Comparison of ENCODE assay signal across 11 mouse cellular contexts in the genomic region with DNA sequence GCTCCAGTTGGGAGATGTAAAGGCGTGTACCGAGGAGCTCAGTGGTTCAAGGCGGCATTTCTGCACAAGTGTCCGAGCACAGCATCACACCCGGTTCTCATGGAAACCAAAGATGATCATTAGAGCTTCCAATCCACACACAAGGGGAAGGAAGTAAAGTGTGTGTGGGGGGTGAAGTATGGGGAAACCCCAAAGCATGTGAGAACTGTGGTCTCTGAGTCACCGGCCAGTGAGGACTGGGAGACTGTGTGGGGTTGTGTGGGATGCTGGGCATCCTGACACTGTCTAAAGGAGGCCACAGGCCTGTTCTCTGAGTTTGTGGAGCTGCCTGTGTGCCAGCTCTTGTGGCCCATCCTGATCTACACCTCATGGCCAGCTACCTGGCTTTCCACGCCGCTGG. TPM values are rescaled to one million over a fixed set of nuclear protein-coding genes. Genes with fewer than 3 reads are reported as not detected.
A peak's percentile ranks its signal among the peaks of the same experiment; 100 is the strongest.
DNase-seq lines count a peak whose midpoint lies in the region; ATAC-seq and TF ChIP-seq lines count a peak whose summit lies in the region.
"Had no signal": no experiment of that assay in that cellular context is flagged by ENCODE, and none has a peak within 500 bp of the region (broad histone marks: within the 10 kb centered on the region; RNA-seq: fewer than 3 reads in every experiment).

No protein-coding gene starts in this region.

- H3K36me3 ChIP-seq in heart, embryonic 12.5 days, result no peaks in the 10 kb centered on the region
- H3K36me3 ChIP-seq in forebrain, embryonic 14.5 days (ENCODE audit: control insufficient read depth, insufficient read depth, low read length), result peaks cover 16% of the 10 kb centered on the region
- H3K36me3 ChIP-seq: limb, embryonic 10.5 days had no signal

- no peaks in the 10 kb centered on the region for H3K9me3 ChIP-seq in heart, embryonic 12.5 days (replicated peaks)
- no peaks in the 10 kb centered on the region for H3K9me3 ChIP-seq in forebrain, embryonic 14.5 days (replicated peaks; ENCODE audit: control insufficient read depth, low read length)
- H3K9me3 ChIP-seq: limb, embryonic 10.5 days had no signal

- ATAC-seq in heart, embryonic 12.5 days (ENCODE audit: insufficient number of reproducible peaks, low FRiP score), result no peak
- peak; percentile 93 for ATAC-seq in megakaryocyte, adult 5-6 weeks (ENCODE audit: poor library complexity, severe bottlenecking)
- ATAC-seq in forebrain, embryonic 14.5 days, result no peak

- WGBS in heart, embryonic 12.5 days, result 91% methylated on average over 8 of the region's 8 CpGs
- 91% methylated on average over 8 of the region's 8 CpGs for WGBS in forebrain, embryonic 14.5 days

- H3K9ac ChIP-seq in heart, embryonic 12.5 days, result no peak overlapping the region
- H3K9ac ChIP-seq in forebrain, embryonic 14.5 days (ENCODE audit: low read length), result no peak overlapping the region

- TF ChIP-seq POLR2A in bone marrow macrophage, adult 2 months (IDR thresholded peaks at IDR 0.05; ENCODE audit: borderline replicate concordance, low read depth, low read length), result no peak

- H3K4me2 ChIP-seq in heart, embryonic 12.5 days, result no peak overlapping the region
- no peak overlapping the region for H3K4me2 ChIP-seq in forebrain, embryonic 14.5 days (ENCODE audit: low read length)

- peak overlapping the region; percentile 90; the same call in 1 of the 2 replicates for H3K27ac ChIP-seq in heart, embryonic 12.5 days (ENCODE audit: poor library complexity, severe bottlenecking)
- H3K27ac ChIP-seq in bone marrow macrophage, adult 2 months (ENCODE audit: insufficient read depth, low read depth, low read length), result peak overlapping the region; percentile 98
- H3K27ac ChIP-seq in forebrain, embryonic 14.5 days (ENCODE audit: low read depth, low read length), result no peak overlapping the region
- H3K27ac ChIP-seq: kidney, postnatal 0 days; limb, embryonic 10.5 days had no signal

- H3K27me3 ChIP-seq in heart, embryonic 12.5 days (replicated peaks), result peaks cover 8% of the 10 kb centered on the region
- no peaks in the 10 kb centered on the region for H3K27me3 ChIP-seq in forebrain, embryonic 14.5 days (replicated peaks; ENCODE audit: control insufficient read depth, insufficient read depth, low read length)

- H3K4me3 ChIP-seq in heart, embryonic 12.5 days, result no peak overlapping the region
- peak overlapping the region; percentile 43 for H3K4me3 ChIP-seq in bone marrow macrophage, adult 2 months (ENCODE audit: insufficient read depth, low read length)
- H3K4me3 ChIP-seq in forebrain, embryonic 14.5 days (ENCODE audit: low read depth, low read length), result no peak overlapping the region
- H3K4me3 ChIP-seq: limb, embryonic 10.5 days had no signal

- TF ChIP-seq CTCF in bone marrow macrophage, adult 2 months (IDR thresholded peaks at IDR 0.05; ENCODE audit: low read depth, low read length), result no peak

- DNase-seq in heart, adult 8-10 months (ENCODE audit: low spot score), result no peak
- peak; percentile 93 for DNase-seq in 416B (ENCODE audit: low read depth)
- DNase-seq in forebrain, embryonic 14.5 days (ENCODE audit: low spot score), result no peak
- no peak for DNase-seq in retina, postnatal 1 day
- no peak for DNase-seq in adrenal gland, adult 18-20 months (ENCODE audit: low spot score in 2 of 2)

- H3K4me1 ChIP-seq in heart, embryonic 12.5 days (replicated peaks), result peaks cover 23% of the 10 kb centered on the region
- peaks cover 70% of the 10 kb centered on the region for H3K4me1 ChIP-seq in bone marrow macrophage, adult 2 months (ENCODE audit: control insufficient read depth, insufficient read depth, low read length)
- H3K4me1 ChIP-seq in forebrain, embryonic 14.5 days (ENCODE audit: control insufficient read depth, insufficient read depth, low read length), result no peaks in the 10 kb centered on the region

RNA-seq across cellular contexts. Expression of a gene that starts 26.3 kb away (rescaled TPM):
- polyA plus RNA-seq in heart, embryonic 12.5 days (2016; fragmentation: Nextera tagmentation; extraction: Ambion mirVana), result 48.0 and 51.1 TPM in 2 replicates
- 10 to 100 TPM; 38.5 to 49.0 (median 44.9) TPM for total RNA-seq in heart, adult 8-10 months (2022)
- 52.2 and 52.7 TPM in 2 replicates for polyA plus RNA-seq in bone marrow macrophage, adult 2 months (2012; ENCODE audit: insufficient read depth, insufficient read length, missing spikeins)
- 37.9 and 41.0 TPM in 2 replicates for total RNA-seq in megakaryocyte, adult 5-6 weeks (2015)
- total RNA-seq in megakaryocyte, adult 5-6 weeks (2017), result 56.9 and 61.8 TPM in 2 replicates
- 39.1 and 43.0 TPM in 2 replicates for polyA plus RNA-seq in forebrain, embryonic 14.5 days (2014; fragmentation: Nextera tagmentation; extraction: Ambion mirVana)
- 10 to 100 TPM; 71.8 to 86.6 TPM for total RNA-seq in adrenal gland, adult 18-20 months (2021)

RNA-seq across cellular contexts. Expression of a gene that starts 37.5 kb away (rescaled TPM):
- 32.8 and 37.0 TPM in 2 replicates for polyA plus RNA-seq in heart, embryonic 12.5 days (2016; fragmentation: Nextera tagmentation; extraction: Ambion mirVana)
- total RNA-seq in heart, adult 8-10 months (2022), result 100 to 1,000 TPM; 103 to 132 (median 110) TPM
- 23.5 and 24.9 TPM in 2 replicates for polyA plus RNA-seq in bone marrow macrophage, adult 2 months (2012; ENCODE audit: insufficient read depth, insufficient read length, missing spikeins)
- total RNA-seq in megakaryocyte, adult 5-6 weeks (2015), result 27.8 and 30.7 TPM in 2 replicates
- 20.9 and 21.1 TPM in 2 replicates for total RNA-seq in megakaryocyte, adult 5-6 weeks (2017)
- 37.5 and 42.7 TPM in 2 replicates for polyA plus RNA-seq in forebrain, embryonic 14.5 days (2014; fragmentation: Nextera tagmentation; extraction: Ambion mirVana)
- 10 to 100 TPM; 54.0 to 63.2 TPM for total RNA-seq in adrenal gland, adult 18-20 months (2021)

RNA-seq across cellular contexts. Expression of a gene that starts 40.4 kb away (rescaled TPM):
- 0.31 and 0.37 TPM in 2 replicates for polyA plus RNA-seq in heart, embryonic 12.5 days (2016; fragmentation: Nextera tagmentation; extraction: Ambion mirVana)
- under 1 TPM in 1 of 4 experiments, not detected in 3; 0.14 TPM for total RNA-seq in heart, adult 8-10 months (2022)
- not detected in 2 replicates for polyA plus RNA-seq in bone marrow macrophage, adult 2 months (2012; ENCODE audit: insufficient read depth, insufficient read length, missing spikeins)
- total RNA-seq in megakaryocyte, adult 5-6 weeks (2015), result 0.69 TPM in 1 of 2 replicates, not detected in the other
- total RNA-seq in megakaryocyte, adult 5-6 weeks (2017), result not detected in 2 replicates
- not detected in 2 replicates for polyA plus RNA-seq in forebrain, embryonic 14.5 days (2014; fragmentation: Nextera tagmentation; extraction: Ambion mirVana)
- total RNA-seq in adrenal gland, adult 18-20 months (2021), result under 1 TPM in 1 of 2 experiments, not detected in 1; 0.23 TPM
- total RNA-seq: megakaryocyte-erythroid progenitor cell, adult 5-6 weeks had no signal
